Mouse (Mus musculus): Measurements from ENCODE around the gene Nr3c2.

The Nr3c2 gene

GRCm38 (mm10) chr8:77170439-77170759, 271.2 kb downstream of the Nr3c2 start:
- DNase-seq (ENCODE audit: extremely low spot score) = no peak

DNA sequence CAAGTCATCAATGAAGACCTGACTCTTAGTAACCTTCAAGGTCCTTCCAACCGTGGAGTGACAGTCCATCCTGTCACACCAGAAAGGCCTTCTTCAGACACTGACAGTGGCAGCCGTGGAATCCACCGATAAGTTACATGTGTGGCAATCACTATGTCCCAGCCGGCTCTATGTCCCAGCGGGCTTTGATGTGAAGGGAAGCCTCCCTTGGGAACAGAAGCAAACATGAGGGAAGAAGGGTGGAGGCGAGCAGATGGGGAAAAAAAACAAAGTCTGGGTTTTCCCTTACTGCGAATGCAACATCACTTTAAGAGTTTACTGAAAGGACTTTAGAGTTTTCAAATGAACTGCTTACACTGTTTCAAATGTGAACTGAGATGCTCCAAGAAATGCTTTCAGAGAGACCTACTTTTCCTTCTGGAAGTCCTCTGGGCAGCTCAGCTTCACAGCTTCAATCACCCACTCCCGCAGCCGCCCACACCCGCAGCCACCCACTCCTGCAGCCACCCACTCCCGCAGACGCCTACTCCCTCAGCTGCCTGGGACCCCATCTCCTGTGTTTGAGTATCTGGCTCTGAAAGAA, 273.9 kb downstream of the Nr3c2 start:
- DNase-seq (ENCODE audit: extremely low spot score) = peak; percentile 4

- DNase-seq (ENCODE audit: extremely low spot score) = peak; percentile 2
Observed at GRCm38 (mm10) chr8:77173736-77174135, 274.5 kb downstream of the Nr3c2 start.

- no peak for DNase-seq (ENCODE audit: extremely low spot score)
Observed at GRCm38 (mm10) chr8:77175471-77175870, 276.2 kb downstream of the Nr3c2 start.

DNA sequence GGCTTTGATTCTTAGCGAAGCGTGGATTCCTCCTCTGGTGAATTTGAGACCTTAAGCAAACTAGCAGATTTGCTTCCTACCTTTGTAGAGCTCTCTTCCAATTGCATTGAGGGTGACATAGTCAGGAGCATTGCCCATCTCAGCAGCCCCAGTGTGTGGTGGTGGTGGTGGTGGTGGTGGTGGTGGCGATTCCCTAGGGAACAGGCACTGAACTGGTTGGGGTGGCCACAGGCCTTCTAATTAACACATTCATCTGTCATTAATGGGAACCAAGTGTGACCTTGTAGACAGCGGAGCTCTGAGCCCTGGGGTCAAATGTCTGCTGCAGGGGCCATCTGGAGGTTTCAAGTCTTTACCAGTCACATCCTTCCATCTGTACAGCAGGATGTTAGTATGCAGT, 277.1 kb downstream of the Nr3c2 start:
- DNase-seq (ENCODE audit: extremely low spot score) = peak; percentile 8

- no peak for DNase-seq (ENCODE audit: extremely low spot score)
Observed at GRCm38 (mm10) chr8:77185816-77186215, 286.6 kb downstream of the Nr3c2 start.

- no peak for DNase-seq (ENCODE audit: extremely low spot score)
Observed at GRCm38 (mm10) chr8:77186914-77187536, 287.8 kb downstream of the Nr3c2 start.

DNA sequence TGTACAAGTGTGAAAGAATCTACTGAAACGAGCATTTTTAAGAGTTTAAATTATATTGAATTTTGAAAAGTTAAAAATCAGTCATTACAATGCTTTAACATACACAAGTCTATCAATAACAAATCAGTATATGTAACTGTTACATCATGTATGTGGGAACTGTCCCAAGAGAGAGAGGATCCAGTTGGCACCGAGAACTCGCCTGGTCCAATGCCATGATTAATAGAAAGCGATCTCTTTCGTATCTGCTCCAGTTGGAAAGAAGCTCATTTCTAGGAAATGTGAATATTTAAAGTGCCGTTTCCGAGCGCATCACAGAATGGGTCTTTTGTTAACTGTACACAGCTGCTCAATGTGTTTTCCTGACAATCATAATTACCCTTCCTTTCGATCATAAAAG, 288.5 kb downstream of the Nr3c2 start:
- DNase-seq (ENCODE audit: extremely low spot score) = no peak

- no peak for DNase-seq (ENCODE audit: extremely low spot score)
Observed at GRCm38 (mm10) chr8:77188298-77188697, 289.1 kb downstream of the Nr3c2 start.

DNA sequence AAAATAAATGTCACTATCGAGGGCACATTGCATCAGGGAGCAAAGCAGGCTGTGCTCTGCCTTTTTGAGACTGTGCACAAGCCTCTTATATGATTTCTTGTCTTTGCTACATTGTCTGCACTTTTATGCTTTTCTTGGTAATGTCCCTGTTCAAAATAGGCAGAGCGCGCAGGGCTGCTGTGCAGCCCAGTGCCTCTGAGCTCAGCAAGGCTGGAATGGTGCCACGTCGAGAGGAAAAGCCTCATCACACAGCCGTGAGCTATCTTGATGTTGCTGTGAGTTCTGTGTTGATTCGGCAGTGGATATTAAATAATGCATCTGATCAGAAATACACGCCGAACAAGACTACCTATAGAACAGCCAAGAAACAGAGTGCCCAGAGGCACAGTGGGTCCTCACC, 290.1 kb downstream of the Nr3c2 start:
- no peak for DNase-seq (ENCODE audit: extremely low spot score)

- DNase-seq (ENCODE audit: extremely low spot score) = no peak
Observed at GRCm38 (mm10) chr8:77190393-77190792, 291.2 kb downstream of the Nr3c2 start.

DNA sequence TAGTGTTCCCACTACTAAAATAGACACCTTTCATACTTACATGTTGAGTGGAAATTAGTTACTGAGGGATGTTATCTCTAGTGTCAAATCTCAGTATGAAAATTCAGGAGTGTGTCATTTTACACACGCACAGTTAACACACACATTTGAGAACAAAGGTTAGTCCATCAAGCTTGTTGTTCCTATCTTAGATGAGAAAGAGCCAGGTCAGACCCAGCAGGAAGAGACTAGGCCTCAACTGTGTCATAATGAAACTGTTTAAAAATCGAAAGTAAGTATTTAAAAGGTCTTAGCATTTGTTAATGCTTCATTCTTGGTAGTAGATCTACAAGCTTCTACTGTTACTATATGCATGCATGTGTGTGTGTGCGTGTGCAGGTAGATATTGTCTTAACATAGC, 310.1 kb downstream of the Nr3c2 start:
- DNase-seq (ENCODE audit: extremely low spot score) = no peak

DNA sequence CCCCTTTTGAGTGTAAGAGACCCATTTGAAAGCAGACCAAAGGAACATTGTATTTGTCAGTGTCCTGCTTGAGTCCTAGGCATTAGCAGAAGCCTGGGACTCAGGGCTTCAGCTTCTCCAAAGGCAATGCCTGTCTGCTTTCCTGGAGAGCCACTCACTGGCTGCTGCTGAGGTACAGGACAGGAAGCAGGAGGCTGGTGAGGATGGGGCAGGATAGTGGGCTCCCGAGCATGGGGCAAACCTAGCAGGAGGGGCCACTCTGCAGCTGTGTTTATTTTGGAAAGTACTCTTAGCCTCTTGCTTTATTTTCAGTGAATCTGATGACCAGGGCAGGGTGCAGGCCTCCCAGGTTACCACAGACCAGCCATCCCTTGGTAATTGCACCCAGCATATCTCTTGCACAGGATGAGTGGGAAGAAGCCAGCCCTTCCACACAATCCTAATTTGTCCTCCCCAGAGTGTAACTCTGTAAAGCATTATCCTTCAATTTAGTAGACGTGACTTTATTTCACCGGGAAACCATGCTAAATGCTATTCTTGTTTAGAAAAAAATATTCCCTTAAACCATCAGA, 314.7 kb downstream of the Nr3c2 start:
- no peak for DNase-seq (ENCODE audit: extremely low spot score)

GRCm38 (mm10) chr8:77214665-77215064, 315.4 kb downstream of the Nr3c2 start:
- DNase-seq (ENCODE audit: extremely low spot score) = no peak

DNA sequence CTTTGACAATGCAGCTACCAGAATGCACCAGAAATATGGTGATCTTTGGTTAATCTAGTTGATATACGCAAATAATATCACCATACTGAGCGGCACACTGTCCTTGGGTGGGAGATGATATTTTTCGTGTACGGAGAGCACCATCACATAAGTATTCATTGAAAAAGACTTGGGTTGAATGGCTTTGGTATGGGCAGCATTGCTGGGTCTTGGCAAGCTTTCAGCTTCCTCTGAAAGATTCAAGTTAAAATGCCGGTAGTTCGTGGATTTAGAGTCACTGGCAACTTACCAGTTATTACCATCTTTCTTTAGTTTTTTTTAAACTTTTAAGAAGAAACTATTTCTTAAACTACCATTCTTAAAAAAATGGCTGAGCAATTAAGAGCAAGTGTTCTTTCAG, 315.9 kb downstream of the Nr3c2 start:
- DNase-seq (ENCODE audit: extremely low spot score) = no peak

- no peak for DNase-seq (ENCODE audit: extremely low spot score)
Observed at GRCm38 (mm10) chr8:77223123-77223522, 323.9 kb downstream of the Nr3c2 start.

DNA sequence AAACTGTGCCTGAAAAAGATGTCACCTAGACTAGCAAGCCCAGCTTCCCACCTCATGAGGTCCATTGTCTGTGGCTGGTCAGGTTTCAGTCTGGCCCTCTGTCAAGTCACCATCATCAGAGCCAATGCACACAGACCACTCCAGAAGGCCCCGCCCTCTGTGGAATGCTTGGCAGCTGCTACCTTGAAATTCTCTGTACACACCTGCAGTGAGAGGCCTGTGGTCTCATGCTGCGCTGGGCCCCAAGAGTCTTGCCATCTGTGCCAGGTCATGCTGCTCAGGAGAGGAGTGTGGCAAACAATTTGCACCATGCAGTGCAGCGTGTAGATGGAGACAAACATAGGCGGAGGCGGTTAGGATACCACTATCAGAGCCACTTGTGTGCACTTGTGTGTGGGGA, 328.5 kb downstream of the Nr3c2 start:
- DNase-seq (ENCODE audit: extremely low spot score) = no peak

DNA sequence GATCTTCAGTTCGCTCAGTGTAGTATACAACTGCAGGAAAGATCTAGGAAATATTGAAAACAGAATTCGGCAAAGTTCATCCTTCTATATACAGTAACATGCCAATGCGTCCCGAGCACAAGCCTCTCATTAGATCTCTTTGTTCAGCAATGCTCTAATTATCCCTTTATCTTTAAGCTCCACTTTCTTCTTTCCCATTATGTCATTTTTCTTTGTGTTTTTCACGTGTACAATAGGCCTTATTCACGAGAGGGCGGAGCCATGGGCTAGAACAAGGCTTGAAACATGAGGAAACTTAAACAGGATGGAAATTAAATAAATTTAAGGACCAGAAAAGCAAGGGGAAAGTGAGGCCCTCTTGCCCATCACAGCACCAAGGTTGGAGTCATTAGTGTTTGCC, 329.4 kb downstream of the Nr3c2 start:
- DNase-seq (ENCODE audit: extremely low spot score) = no peak

GRCm38 (mm10) chr8:77231211-77231610, 332.0 kb downstream of the Nr3c2 start:
- no peak for DNase-seq (ENCODE audit: extremely low spot score)

- no peak for DNase-seq (ENCODE audit: extremely low spot score)
Observed at GRCm38 (mm10) chr8:77231834-77232233, 332.6 kb downstream of the Nr3c2 start.

DNA sequence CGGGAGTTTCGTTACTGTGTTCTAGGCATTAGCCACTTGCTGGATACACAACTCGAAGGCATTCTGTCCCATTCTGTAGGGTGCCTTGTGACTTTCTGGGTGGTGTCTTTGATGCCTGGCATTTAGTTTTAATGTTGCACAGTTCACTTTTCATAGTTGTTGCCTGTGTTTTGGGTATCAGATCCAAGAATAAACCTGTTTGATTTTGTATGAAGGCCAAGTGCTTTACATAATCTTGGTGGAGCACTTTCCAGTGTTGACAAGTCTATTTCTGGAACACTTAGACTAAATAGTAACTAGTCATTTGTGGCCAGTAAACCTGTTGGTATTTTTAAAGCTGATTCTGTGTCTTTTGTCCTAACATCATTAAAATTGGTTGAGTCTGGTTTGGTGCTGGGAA, 333.2 kb downstream of the Nr3c2 start:
- DNase-seq (ENCODE audit: extremely low spot score) = no peak

GRCm38 (mm10) chr8:77236701-77237100, 337.5 kb downstream of the Nr3c2 start:
- DNase-seq (ENCODE audit: extremely low spot score) = no peak

DNA sequence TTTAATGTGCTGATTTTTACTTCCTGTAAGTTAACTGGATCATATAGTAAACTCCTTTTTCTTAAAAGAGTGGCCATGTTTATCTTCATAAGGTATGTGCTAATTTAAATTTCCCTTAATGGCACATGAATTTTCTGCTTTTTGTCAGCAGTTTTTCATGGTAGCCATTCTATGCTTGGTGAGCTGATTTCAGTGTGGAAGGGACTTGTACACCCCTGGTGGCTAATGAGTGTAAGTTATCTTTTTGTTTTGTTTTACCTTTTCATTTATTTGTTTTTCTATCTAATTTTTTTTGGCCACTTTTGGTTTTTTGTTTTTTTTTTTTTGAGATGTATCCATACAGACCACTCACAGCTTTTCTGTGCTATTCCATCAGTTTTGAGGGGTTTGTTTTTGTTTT, 340.2 kb downstream of the Nr3c2 start:
- DNase-seq (ENCODE audit: extremely low spot score) = no peak

- no peak for DNase-seq (ENCODE audit: extremely low spot score)
Observed at GRCm38 (mm10) chr8:77241381-77241780, 342.1 kb downstream of the Nr3c2 start.

All from embryo, embryonic 9.5 days (tissue).